Mouse (Mus musculus) A20 (cell line): ENCODE results near the gene Brinp1.

Source experiments
- DNase-seq: peaks from one replicate; pipeline ENCODE4 v3.0.0-alpha.2; 2011; ENCODE audit warnings: low read depth, low spot score

The Brinp1 gene

DNA sequence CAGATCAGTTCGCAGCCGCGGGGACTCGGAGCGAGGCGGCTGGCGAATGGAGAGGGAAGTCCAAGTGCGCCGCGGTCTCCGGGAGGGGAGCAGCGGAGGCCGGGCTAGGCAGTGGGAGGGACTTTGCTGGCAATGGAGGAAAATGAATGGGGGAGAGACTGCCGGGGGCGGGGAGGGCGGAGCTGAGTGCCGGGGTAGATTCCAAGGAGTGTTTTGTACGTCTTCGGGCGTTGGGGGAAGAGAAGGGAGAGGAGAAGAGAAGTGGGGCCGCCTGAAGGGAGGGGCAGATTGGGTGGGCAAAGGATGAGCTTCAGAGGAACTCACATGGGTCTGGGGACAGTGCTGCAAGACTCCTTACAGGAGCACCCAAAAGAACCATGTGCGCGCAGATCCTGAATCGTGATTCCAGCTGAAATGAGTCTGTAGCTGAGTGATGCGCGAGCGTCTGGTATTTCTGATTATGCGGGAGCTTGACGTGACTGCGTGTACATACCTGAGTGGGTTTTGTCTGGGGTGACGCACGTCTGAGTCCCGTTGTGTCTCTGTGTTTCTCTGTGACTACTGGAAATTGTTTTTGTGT is at the start of gene Brinp1:
Gene Brinp1 (minus strand): TSS at position 76 of the 580 bp plus-strand sequence.
- no peak for DNase-seq

DNA sequence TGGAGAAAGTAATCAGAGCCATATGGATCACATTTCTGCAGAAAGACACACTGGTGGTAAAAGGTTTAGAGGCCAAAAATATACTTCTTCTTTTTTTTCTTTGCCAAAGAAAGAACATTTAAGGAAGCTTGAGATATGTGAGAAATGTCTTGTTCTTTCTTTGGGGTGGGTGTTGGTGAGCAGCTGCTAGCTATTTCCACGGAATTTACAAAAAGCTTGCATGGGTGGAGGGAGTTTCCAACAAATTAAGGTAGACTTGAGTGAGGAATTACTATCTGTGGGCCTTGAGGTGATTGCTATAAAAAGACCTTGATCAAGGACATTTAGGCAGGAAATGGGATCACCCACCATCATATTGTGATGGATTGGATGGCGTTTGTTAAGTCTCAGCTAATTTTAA is 3.1 kb upstream of the Brinp1 start:
- no peak for DNase-seq

DNA sequence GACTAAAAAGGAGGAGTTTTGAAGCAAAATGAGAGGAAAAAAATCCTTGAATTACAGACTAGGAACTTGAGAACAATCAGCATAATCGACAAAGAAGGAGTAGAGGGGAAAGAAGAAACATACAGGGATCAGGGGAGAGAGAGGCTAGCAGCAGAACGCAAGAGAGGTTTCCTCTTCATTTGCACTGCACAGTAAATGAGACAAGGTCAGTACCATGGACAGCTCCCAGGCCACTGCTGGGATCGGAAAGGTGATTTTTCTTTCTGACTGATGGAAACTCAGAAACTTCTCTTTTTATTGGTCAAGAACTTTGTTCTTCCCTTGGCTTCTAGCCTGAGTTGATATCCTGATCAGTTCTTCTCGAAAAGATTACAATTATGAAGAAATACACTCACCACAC is 1.4 kb upstream of the Brinp1 start:
- DNase-seq = peak; percentile 1

DNA sequence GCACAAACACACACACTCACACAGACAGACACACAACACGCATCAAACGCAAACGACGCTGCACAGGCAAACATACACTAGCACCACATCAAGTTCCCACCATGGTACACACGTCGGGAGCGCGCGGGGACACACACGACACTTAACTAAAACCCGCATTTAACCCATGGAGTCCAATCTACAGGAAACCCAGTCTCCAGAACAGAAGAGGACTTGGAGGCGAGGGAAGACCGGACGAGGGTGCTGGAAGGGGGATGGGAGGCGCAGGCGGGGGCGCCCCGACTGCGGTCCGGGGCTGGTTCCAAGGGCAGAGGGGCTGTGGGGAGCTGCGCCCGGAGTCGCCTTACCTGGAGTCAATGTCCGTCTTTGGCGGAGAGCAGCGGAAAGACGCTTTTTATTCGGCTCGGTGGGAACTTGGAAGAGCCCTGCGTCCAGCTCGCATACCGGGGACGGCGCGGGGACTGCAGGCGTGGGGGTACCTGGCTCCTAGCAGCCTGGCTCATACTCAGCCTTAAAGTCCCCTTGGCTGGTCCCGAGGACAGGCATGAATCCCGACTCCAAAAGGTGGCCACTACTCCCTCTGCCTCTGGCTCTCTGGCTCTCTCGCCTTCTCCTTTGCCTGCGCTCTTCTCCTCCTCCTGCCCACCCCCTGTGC is 403 bp downstream of the Brinp1 start:
- DNase-seq = no peak

DNA sequence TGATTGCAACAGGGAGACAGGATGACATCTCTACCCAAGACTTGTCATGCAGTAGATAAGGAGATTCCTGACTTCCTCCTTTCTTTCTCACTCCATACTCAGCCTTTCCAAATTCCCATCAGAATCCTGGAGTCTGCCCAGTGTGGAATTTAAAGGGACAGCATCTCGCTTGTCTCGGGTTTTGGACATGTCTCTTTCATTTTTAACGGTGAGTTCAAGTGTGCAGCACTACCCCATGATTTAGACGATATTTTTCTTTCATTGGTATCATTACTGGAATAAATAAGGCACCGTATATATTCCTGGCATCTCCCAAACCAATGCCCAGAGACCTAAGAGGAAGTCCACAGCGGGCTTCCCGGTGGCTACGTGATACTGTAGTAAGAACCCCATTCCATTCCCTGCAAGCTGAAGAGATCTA is 1.1 kb downstream of the Brinp1 start:
- DNase-seq = no peak

DNA sequence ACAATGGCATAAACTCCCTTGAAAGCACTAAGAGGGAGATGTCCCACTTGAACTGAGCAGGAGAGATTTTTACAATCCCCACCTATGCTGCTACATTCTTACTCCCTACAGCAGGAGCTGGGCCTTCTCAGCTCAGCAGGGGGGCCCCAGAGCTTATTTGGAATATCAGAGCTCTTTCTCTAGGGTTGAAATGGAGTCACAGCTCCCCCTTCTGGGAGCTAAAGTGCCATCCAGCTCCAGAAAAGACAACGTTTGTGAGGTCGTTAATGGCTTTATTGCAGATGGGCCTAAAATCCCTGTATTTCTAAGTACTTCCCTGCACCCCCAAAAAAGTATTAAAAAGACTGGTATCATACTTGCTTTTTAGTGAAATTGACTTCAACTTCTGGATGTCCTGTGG is 3.6 kb downstream of the Brinp1 start:
- no peak for DNase-seq

DNA sequence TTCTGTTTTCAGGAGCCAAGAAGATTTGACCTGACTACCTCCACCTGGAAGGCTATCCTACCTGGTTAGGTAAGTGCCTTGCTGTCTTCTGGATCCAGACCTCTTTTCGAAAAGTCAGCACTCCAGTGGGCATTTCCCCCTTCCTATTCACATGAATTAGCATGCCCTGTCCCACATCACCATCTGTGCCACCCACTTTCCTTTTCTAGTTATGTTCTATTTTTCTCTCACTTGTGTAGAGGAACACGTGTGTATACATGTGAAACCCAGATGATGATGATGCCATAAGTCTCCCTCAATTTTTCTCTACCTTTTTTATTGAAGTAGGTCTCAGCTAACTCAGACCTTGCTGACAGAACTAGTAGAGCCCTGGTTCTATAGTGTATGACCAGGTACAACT is 11.3 kb downstream of the Brinp1 start:
- no peak for DNase-seq

DNA sequence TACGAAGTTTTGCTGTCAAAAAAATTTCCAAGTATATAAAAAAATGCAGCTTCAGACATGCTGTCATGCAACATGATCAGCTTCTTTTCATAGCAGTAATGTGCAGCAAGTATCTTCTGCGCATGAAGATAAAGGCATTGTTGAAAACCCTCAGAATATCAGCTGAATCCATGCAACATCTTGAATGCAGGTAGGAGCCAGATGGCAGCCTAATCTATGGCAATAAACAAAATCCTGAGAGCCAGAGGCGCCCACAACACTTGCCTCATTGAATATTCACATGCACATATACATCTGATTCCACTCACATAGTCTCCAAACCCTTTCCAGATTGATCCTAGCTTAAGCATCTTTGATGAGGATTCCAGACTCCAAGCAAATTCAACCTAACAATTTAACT is 24.2 kb downstream of the Brinp1 start:
- no peak for DNase-seq

DNA sequence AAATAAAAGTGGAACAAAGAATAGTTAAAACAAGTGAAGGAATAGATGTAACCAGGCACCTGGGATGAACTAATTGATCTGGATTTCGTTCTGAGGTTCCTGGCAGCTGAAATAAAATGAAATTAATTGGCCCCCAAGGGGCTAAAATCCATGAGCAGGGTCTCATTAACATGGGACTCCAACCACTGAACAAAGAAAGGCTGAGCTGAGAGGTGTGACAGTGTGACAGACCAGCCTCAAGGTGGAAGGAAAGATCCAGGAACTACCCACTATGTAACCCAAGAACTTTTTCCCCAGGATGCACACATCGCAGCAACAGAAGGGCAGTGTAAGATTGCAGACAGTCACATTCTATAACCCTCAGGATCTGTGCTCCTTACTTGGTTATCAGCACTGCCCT is 28.1 kb downstream of the Brinp1 start:
- DNase-seq = no peak

DNA sequence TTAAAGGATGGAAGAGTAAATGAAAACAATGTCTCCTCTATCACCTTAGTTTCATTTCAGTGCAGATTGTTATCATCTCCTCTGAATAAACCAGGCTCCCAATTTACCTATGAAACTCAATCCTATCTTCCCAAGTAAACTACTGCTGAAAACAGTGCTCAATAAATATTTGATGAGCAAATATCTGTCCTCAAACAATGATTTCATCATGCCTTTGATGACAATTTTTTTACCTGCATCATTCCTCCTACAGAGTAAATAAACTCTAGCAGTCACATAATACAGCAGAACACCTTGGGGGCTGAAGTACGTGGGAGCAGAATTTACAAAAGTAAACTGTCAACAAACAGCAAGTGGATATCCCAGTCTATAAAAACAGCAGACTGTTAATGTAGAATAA is 31.3 kb downstream of the Brinp1 start:
- no peak for DNase-seq

DNA sequence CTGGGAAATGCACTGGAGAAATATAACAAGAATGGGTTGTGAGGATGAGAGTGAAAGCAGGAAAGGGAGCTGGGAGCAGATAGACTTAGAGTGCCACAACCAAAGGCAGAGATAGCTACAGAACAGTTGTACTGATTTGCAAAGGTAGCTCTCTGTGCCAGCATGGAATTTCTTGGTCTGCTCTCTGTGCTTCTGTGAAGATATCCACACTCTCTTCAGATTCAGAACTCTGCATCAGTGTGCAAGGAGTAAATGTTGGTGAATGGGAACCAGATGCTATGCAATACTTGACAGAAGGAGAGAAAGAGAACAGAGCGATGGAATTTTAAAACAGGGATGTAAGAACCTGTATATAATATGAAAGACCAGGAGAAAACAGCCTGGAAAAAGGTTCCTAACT is 31.7 kb downstream of the Brinp1 start:
- DNase-seq = no peak

DNA sequence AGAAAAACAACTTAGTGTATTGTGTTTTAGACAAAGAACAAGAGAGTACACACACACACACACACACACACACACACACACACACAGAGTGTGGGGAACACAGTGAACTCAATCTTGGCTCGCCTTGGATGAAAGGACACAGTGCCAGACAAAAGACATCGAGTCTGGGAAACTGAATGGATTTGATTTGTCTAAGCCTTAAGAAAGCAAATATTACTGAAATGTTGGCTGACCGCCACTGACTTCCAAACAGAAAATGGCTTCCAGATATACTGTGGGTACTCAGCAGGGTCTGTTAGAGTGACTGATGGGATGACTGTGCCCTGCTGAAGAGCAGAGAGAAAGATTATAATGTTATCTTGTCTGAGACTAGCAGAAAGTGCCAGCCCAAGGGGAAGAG is 34.1 kb downstream of the Brinp1 start:
- no peak for DNase-seq

DNA sequence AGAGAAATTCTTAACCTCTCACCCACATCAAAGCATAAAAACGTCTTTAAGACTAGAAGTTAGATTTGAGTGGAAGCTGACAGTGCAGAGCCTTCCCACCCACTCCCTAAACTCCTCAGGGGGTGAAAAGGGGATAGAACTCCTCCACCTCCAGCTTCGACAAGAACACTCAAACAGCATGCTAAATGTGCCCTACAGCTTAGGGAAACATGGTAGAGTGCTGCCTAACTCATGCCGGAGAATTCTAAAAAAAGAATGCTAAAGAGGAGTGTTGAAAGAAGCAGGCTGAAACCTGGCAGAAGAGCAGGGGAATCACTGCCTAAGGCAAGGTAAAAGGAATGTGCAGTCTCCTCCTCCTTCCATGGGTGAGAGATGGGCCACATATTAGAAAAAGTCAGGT is 43.3 kb downstream of the Brinp1 start:
- no peak for DNase-seq

DNA sequence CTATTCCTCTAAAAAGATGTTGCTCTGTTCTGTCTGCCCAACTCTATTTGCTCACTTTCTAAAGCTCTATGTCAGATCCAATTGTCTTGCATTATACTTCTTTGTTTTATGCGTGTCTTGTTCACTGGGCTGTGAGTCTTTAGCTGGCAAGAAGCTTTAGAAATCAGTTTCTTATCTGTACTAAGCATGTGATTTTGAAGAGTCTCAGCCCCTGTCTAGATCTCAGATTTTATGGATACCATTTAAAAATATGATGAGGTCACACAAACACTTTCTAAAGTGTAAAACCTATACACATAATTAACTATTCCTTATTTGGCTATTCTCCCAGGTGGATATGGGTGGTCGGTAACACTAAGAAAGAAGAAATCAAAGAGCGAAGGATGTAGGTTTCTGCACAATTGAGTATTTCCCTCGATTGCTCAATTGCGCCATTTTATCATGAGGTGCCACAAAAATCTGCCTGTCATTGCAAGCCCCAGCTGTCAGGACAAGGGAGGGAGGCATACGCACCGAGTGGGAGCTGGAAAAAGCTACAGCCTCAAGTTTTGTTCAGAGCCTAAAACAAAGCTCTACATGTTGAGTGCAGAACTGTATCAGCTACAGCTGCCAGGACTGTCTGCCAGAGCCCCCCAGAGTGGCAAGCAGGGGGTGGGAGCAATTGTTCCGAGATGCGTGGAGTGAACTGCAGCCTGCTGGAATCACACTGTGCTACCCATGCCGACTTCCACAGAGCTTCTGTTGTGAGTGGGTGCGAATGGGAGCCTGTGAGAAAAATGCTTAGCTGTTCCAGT is 47.6 kb downstream of the Brinp1 start:
- no peak for DNase-seq

DNA sequence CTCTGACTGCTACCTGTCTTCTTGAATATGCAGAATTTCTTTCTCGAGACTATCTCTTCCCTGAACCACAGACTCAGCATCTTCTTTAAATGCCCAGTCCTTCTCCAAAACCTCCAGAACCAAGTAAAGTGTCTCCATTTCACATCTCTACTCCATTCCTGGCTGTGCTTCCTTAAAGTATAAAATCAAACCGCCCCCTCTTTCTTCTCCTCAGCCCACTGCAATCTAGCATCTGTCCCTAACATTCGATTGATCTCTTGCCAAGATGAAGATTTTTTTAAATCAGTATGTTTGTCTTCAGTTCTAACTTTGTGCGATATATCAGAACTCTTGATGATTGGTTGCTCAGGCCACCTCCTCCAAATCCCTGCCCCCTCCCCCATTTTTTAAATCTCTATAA is 63.7 kb downstream of the Brinp1 start:
- no peak for DNase-seq

DNA sequence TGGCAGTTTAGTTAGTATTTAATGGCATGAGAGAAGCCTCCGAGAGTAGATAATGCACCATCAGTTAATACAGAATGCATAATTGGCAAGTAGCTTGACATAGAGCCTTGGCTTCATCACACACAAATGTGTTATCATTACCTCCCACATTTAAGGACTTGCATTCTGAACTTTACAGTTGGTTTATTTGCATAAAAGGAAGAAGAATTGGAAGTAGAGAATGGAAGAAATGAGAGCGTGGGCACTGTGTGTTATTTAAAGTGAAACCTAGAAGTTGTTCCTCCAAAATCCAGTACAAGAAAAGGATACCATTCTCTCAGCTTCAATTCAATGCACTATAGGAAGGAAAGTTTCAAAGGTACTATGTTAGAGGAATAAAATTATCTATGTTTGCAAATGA is 67.9 kb downstream of the Brinp1 start:
- DNase-seq = no peak

DNA sequence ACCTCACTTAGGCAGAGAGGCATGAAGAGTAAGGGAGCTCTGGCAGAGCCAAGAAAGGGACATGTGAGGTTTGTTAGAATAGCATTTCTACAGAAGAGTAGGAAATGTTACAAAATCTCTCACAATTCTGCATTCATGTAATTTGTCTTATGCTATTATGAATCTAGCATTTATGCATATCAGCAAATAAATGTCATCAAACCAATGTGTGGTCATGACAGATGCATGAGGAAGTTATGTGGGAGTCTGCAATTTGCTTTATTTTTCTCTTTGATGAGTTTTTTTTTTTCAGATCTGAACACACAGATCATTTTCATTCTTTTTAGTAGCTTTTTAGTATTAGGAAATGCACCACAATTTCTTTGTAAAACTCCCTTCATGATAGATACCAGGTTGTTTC is 82.2 kb downstream of the Brinp1 start:
- DNase-seq = no peak

DNA sequence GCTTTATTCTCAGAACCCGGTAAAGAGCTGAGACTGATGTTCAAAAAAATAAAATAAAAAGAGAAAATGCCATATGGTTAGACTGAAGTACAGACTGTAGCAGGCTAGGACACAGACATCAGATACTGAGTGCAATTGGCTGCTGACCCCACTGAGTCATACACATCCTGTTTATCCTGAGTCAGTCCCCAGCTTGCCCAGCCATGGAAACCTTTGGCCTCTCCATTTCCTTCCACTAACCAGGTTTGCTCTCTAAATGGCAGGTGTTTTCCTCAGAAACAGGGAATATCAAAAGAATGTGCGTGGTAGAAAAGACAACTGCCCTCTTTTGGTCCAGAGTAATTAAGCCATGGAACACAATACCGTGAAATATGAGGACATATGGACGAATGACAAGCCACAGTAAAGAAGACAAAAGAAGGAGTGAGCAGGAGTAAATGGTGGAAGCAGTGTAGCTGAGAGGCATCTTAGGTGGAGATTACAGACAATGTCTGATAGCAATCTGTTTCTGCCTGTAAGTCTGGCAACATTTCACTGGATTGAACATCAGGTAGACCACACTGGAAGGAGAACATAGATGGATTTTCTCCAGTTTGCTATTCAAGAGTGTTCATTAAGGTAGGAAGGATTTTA is 88.9 kb downstream of the Brinp1 start:
- no peak for DNase-seq

DNA sequence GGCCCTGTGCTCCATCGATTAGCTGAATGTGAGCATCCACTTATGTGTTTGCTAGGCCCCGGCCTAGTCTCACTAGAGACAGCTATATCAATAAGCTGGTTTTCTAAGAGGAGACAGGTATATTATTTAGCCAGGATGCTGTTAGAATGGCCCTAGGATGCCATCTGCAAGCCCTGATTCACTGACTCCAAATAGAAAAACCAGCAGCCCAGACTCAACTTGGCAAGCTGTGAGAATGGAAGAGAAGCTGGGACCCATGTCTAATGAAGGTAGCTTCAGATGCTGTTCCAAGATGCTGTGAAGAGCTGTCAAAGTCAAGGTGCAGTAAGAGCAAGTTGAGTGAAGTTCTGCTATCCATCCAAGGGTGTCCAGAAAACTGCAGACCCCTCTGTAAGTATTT is 89.5 kb downstream of the Brinp1 start:
- DNase-seq = no peak

DNA sequence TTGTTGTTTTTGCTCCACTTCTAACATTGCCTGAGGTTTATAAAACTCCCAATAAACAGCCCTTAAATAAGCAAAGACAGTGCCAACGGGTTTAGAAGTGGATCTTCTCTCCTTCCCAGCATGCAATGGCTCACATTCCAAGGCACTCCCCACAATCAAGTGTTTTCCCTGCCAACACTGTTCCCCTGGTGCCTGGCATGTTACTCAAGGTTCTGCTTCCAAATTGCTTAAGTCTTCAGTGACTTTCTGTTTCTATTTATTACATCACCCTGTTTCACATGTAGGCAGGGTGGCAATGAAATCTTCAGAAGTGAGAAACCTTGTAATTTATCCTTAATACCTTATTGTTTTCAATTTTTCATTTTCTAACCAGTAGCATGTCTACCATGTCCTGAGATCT is 97.3 kb downstream of the Brinp1 start:
- no peak for DNase-seq

DNA sequence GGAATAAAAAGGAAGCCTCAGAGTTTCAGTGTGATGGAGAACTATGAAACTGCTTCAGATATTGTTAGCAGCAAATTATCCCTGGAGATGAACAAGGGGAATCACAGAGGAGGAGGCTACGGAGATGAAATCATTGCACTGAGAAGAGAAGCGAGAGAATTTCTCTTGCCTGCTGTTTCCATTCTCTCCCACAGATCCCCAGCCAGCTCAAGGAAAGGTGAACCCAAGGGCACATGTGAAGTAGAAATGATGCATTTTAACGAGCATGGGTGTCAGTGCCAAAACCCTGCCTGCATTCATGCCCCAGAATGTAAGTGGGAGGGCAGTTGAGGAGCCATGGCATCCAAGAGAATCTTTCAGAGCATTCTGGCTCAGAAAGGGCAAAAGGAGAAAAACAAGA is 104.5 kb downstream of the Brinp1 start:
- no peak for DNase-seq

DNA sequence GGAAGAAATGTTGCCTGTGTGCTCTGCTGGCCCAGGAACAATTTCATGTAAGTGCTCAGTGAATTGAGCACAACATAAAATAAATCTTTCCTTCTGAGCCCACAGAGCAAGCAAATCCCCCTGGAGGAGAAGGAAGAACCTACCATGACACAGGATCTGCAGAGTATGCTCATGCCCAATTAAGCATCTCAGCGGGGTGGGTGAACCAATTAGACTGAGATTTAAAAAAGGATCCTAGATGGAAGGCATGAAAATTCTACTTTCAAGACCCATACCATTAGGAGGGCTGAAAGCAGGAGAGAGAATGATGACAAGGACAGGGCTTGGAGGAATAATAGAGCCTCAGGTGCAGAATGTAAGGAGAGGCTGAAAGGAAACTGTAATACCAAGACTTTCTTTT is 107.2 kb downstream of the Brinp1 start:
- DNase-seq = no peak

DNA sequence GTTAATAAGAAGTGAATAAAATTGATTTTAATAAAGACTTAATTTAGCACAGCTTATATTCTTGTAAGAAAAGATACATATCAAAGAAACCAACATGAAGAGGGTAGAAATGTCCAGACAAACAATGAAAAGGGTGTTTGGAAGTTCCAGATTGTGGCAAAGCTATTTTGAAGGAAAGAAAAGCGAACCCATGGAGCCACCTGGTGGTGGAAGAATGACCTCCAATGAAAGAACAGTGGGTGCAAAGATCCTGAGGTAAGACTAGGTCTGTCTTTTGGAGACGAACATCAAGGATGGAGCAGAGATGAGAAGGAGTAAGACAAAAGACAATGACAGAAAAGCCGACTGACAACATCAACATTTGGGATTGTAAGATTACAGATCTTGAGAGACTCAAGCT is 108.2 kb downstream of the Brinp1 start:
- DNase-seq = no peak
